Mouse (Mus musculus) kidney, embryonic 14.5 days (tissue): Measurements from ENCODE around the gene Trim17. TPM values are rescaled to one million over a fixed set of nuclear protein-coding genes. Genes with fewer than 3 reads are reported as not detected.
A peak's percentile ranks its signal among the peaks of the same experiment; 100 is the strongest.

Source experiments
- ATAC-seq: fragments of 200-750 bp; cut with Nextera tagmentation; 2 replicates; pipeline ENCODE4 v1.8.0; 2017; ENCODE audit warnings: moderate number of reproducible peaks, mild to moderate bottlenecking, moderate TSS enrichment, moderate library complexity; ENCODE audit not compliant: low FRiP score, low TSS enrichment
- H3K27ac ChIP-seq: fragments of 300-500 bp; sonication (generic); 2 replicates; pipeline ENCODE4 v1.5.1; 2014; ENCODE audit warnings: low read depth, mild to moderate bottlenecking, low read length, moderate library complexity, mixed read lengths
- H3K27me3 ChIP-seq: fragments of 300-500 bp; sonication (generic); 2 replicates; pipeline ENCODE4 v1.6.1; 2014; ENCODE audit warnings: mild to moderate bottlenecking, low read length; ENCODE audit not compliant: control insufficient read depth, insufficient read depth
- H3K36me3 ChIP-seq: fragments of 300-500 bp; sonication (generic); 2 replicates; pipeline ENCODE4 v1.6.1; 2014; ENCODE audit warnings: low read length, mixed read lengths; ENCODE audit not compliant: control insufficient read depth, insufficient read depth
- H3K4me1 ChIP-seq: fragments of 300-500 bp; sonication (generic); 2 replicates; pipeline ENCODE4 v1.6.1; 2014; ENCODE audit warnings: low read length, mixed read lengths; ENCODE audit not compliant: control insufficient read depth, insufficient read depth
- H3K4me2 ChIP-seq: fragments of 300-500 bp; sonication (generic); replicated peaks from 2 replicates; pipeline ENCODE4 v1.6.1; 2014; ENCODE audit warnings: low read depth, mild to moderate bottlenecking, low read length
- H3K4me3 ChIP-seq: fragments of 300-500 bp; sonication (generic); 2 replicates; pipeline ENCODE4 v1.5.1; 2014; ENCODE audit warnings: mild to moderate bottlenecking, low read length
- H3K9ac ChIP-seq: fragments of 300-500 bp; sonication (generic); 2 replicates; pipeline ENCODE4 v1.6.1; 2014; ENCODE audit warnings: low read depth, mild to moderate bottlenecking, low read length, moderate library complexity
- H3K9me3 ChIP-seq: fragments of 300-500 bp; sonication (generic); 2 replicates; pipeline ENCODE4 v1.6.1; 2016; ENCODE audit warnings: low read length; ENCODE audit not compliant: control insufficient read depth
- WGBS: fragments of 180-500 bp; shearing (Covaris S2); extraction: QIAGEN DNeasy Blood & Tissue Kit; methylation state at CpG from one replicate; pipeline ENCODE4 v1.1.7; 2014; 5-methylcytosine and 5-hydroxymethylcytosine counted together
- polyA plus RNA-seq: library from polyadenylated mRNA; unstranded; fragments of >200 nt; fragmentation: Nextera tagmentation; extraction: Ambion mirVana; gene quantifications from 2 replicates; pipeline ENCODE4 v1.2.1, GENCODE M21; 2014

Trim17 gene
- polyA plus RNA-seq, 1 experiment from 2014 or later: 0.65 TPM

DNA sequence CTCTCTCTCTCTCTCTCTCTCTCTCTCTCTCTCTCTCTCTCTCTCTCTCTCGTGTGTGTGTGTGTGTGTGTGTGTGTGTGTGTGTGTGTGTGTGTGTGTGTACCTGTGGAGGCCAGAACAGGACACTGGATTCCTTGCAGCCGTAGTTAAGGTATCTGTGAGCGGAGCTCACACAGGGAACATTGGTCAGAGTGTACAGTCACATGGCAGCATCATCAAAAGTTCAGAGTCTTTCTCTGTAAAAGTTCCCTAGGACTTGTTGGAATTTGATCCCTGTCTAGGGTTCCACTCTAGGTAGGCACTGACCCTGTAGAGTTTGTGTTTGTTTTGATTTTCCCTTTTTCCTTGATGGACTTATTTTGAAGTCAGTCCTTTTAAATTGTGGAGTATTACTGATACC lies 27.8 kb upstream of the Trim17 start:
- no peak for ATAC-seq
- no peak overlapping the region for H3K4me2 ChIP-seq
- H3K9me3 ChIP-seq: no peaks in the 10 kb centered on the region
- WGBS: 84% methylated on average over 2 of the region's 3 CpGs
- peaks cover 6% of the 10 kb centered on the region for H3K36me3 ChIP-seq
- no peak overlapping the region for H3K27ac ChIP-seq
- H3K4me1 ChIP-seq: no peaks in the 10 kb centered on the region
- H3K27me3 ChIP-seq: no peaks in the 10 kb centered on the region
- no peak overlapping the region for H3K4me3 ChIP-seq
- no peak overlapping the region for H3K9ac ChIP-seq

DNA sequence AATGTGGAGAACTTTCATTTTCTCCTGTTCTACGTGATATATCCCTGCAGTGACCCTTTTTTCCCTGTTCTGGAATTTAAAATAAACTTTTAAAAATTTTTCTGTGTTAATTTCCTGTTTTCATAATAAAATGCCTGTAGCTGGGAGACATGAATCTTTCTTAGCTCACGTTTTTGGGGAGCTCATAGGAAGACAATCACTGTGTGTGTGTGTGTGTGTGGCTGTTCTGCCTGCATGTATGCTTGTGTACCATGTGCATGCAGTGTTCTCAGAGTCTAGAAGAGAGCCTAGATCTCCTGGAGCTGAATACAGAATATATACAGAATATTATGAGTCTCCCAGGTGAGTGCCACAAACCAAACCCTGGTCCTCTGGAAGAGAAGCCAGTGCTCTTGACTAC lies 27.4 kb upstream of the Trim17 start:
- peaks cover 10% of the 10 kb centered on the region for H3K36me3 ChIP-seq
- no peak overlapping the region for H3K27ac ChIP-seq
- H3K4me1 ChIP-seq: no peaks in the 10 kb centered on the region
- H3K4me3 ChIP-seq: no peak overlapping the region
- H3K9me3 ChIP-seq: no peaks in the 10 kb centered on the region
- no peak overlapping the region for H3K9ac ChIP-seq
- H3K4me2 ChIP-seq: no peak overlapping the region
- no peaks in the 10 kb centered on the region for H3K27me3 ChIP-seq
- 74% methylated on average over 2 of the region's 2 CpGs for WGBS
- no peak for ATAC-seq

DNA sequence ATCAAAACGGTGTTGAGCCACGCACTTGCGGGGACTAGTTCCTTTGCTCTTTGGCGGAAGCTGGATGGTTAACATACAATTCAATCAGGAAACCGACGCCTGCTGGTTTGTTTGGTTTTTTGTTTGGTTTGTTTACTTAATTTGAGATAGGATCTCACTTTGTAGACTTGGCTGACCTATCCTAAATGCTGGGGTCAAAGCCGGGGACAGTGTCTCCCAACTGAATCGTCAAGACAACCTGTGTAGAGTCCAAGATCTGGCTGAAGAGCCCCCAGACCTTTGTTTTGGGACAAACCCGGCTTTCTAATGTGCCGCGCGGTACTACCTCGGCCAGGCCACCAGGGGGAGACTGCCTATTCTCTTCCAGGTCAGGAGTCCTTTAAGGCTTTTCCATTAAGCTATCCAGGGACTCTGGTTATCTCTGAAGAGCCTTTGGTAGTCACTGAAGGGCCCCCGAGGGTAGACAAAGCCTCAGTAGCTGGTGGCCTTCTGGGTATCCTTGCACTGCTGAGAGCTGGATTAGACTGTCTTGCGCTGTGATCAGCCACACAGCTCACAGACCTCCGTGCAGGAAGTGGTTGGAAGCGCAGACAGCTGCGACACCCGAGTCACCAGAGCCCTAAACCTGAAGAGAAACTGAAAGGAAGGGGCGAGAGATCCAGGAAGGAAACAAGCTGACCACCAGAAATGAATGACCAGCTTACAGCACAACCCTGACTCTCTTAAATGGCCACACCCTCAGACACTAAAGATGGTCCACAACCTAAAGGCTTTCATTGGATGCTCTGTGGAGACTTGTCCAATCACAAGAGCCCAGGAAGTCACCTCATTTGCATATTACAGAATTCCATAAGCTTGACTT lies 26.5 kb upstream of the Trim17 start:
- peak overlapping the region; percentile 12; the same call in 1 of the 2 replicates for H3K4me2 ChIP-seq
- no peaks in the 10 kb centered on the region for H3K4me1 ChIP-seq
- H3K9ac ChIP-seq: no peak overlapping the region
- peak overlapping the region; percentile 2; the same call in 1 of the 2 replicates for H3K4me3 ChIP-seq
- no peaks in the 10 kb centered on the region for H3K9me3 ChIP-seq
- ATAC-seq: peak; percentile 48; the same call in 1 of the 2 replicates
- no peaks in the 10 kb centered on the region for H3K27me3 ChIP-seq
- H3K27ac ChIP-seq: no peak overlapping the region
- peaks cover 20% of the 10 kb centered on the region for H3K36me3 ChIP-seq
- WGBS: 34% methylated on average over 20 of the region's 20 CpGs

DNA sequence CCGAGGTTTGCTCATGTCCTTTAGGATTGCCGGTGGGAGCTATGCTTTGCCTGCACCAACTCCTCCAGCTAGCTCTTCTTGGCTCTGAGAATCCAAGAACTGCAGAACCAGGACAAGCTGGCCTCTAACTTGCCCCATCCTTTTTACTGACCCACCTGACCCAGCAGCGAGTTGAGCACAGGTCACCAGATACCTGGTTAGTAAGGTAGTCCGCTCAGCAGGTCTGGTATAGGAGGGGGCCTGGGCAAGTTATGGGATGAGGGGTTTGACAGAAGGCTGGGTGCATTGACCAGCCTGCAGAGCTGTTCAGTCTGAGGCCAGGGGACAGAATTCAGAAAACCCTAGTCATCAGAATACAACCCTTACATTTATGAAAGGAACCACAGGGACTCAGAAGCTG lies 25.4 kb upstream of the Trim17 start:
- Histone ChIP-seq H3K4me2 (no peak overlapping the region), H3K9me3 (no peaks in the 10 kb centered on the region), H3K4me1 (no peaks in the 10 kb centered on the region), H3K4me3 (no peak overlapping the region), H3K27ac (no peak overlapping the region), H3K36me3 (peaks cover 30% of the 10 kb centered on the region), H3K27me3 (no peaks in the 10 kb centered on the region), H3K9ac (no peak overlapping the region)
- no peak for ATAC-seq
- WGBS: 90% methylated on average over 4 of the region's 4 CpGs

DNA sequence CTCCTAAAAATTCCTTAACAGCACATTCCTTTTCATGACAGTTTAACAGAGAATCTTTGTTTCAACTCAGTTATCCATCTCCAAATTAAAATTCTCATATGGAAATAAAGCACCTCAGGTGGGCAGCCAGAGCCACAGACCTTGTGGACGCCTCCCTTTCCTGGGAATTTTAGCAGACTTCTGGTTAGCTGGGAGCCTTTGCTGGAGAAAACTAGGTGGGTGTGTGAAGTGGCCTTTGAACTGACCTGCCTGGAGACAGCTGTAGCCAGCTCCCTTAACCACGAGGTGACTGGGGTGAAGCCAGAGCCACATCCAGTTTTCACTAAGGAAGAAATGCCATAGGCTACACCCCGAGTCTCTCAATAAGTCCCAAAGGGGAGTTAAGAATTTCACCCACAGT lies 24.8 kb upstream of the Trim17 start:
- H3K9me3 ChIP-seq: no peaks in the 10 kb centered on the region
- peaks cover 36% of the 10 kb centered on the region for H3K36me3 ChIP-seq
- no peaks in the 10 kb centered on the region for H3K4me1 ChIP-seq
- no peak overlapping the region for H3K4me3 ChIP-seq
- WGBS: 33% methylated on average over 3 of the region's 3 CpGs
- no peak overlapping the region for H3K9ac ChIP-seq
- no peak overlapping the region for H3K27ac ChIP-seq
- H3K27me3 ChIP-seq: no peaks in the 10 kb centered on the region
- ATAC-seq: no peak
- H3K4me2 ChIP-seq: no peak overlapping the region

DNA sequence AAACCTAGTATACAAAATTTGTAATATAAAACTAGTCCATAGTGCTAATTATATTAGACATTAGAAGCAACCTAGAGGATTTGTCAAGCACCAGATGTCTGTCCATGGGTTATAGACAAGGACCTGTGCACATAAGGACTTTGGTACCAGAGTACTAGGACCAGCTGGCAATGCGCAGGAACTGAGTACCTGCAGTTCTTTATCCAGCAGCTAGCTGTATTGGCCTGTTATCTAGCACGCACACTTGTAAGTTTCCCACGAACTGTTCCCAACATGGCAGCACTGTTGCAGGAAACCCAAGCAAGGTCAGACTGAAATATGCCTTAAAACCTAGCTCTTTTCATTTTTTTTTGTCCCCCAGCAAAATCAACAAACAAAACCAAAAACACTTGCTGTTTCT lies 24.2 kb upstream of the Trim17 start:
- ATAC-seq: no peak
- Histone ChIP-seq H3K9ac (no peak overlapping the region), H3K27ac (no peak overlapping the region), H3K4me1 (no peaks in the 10 kb centered on the region), H3K36me3 (peaks cover 36% of the 10 kb centered on the region), H3K27me3 (no peaks in the 10 kb centered on the region), H3K9me3 (no peaks in the 10 kb centered on the region), H3K4me3 (no peak overlapping the region), H3K4me2 (no peak overlapping the region)
- 93% methylated on average over 3 of the region's 3 CpGs for WGBS

DNA sequence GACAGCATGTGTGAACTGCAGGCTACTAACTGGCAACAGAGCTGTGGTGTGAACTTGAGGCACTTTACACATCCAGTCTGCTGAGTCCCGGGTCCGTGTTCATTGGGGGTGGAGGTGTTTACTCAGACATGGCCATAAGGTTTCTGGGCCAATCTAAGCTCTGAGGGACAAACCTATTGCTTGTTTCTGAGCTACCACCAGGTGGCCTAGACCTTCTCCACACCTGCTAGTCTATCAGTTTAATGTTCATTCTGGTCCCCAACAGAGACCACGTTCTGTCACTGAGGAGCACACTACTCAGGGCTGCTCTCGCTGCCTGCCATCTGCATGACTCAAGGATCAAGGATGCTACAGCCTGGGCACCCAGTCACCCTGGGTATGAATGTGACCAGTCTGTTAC lies 22.9 kb upstream of the Trim17 start:
- H3K4me2 ChIP-seq: no peak overlapping the region
- no peaks in the 10 kb centered on the region for H3K27me3 ChIP-seq
- 62% methylated on average over 4 of the region's 4 CpGs for WGBS
- H3K9me3 ChIP-seq: no peaks in the 10 kb centered on the region
- ATAC-seq: no peak
- H3K4me3 ChIP-seq: no peak overlapping the region
- no peak overlapping the region for H3K27ac ChIP-seq
- peaks cover 47% of the 10 kb centered on the region for H3K36me3 ChIP-seq
- H3K9ac ChIP-seq: no peak overlapping the region
- H3K4me1 ChIP-seq: no peaks in the 10 kb centered on the region

DNA sequence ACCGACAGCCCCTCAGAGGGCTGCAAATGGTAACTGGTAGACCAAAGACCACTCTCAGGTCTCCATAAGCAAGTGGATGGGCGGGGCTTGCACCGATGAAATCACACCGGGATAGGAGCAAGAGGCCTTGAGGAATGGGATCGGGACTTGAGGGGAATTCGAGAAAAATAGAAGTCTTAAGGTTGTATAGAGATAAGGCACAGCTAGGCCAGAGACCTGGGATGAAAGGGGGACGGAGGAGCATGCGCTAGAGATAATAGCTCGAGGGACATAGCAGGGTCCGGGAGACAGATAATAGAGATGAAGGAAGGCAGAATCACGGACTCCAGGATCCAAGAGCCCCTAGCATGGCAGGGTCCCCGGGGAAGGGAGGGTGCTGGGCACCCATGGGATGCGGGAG lies 16.6 kb upstream of the Trim17 start:
- peaks cover 8% of the 10 kb centered on the region; the same call in 1 of the 2 replicates for H3K4me1 ChIP-seq
- peaks cover 35% of the 10 kb centered on the region for H3K36me3 ChIP-seq
- peak overlapping the region; percentile 83 for H3K4me2 ChIP-seq
- WGBS: 0% methylated on average over 13 of the region's 13 CpGs
- peak; percentile 5; the same call in 1 of the 2 replicates for ATAC-seq
- H3K4me3 ChIP-seq: peak overlapping the region; percentile 98
- H3K9me3 ChIP-seq: no peaks in the 10 kb centered on the region
- no peaks in the 10 kb centered on the region for H3K27me3 ChIP-seq
- H3K27ac ChIP-seq: no peak overlapping the region
- H3K9ac ChIP-seq: peak overlapping the region; percentile 96

DNA sequence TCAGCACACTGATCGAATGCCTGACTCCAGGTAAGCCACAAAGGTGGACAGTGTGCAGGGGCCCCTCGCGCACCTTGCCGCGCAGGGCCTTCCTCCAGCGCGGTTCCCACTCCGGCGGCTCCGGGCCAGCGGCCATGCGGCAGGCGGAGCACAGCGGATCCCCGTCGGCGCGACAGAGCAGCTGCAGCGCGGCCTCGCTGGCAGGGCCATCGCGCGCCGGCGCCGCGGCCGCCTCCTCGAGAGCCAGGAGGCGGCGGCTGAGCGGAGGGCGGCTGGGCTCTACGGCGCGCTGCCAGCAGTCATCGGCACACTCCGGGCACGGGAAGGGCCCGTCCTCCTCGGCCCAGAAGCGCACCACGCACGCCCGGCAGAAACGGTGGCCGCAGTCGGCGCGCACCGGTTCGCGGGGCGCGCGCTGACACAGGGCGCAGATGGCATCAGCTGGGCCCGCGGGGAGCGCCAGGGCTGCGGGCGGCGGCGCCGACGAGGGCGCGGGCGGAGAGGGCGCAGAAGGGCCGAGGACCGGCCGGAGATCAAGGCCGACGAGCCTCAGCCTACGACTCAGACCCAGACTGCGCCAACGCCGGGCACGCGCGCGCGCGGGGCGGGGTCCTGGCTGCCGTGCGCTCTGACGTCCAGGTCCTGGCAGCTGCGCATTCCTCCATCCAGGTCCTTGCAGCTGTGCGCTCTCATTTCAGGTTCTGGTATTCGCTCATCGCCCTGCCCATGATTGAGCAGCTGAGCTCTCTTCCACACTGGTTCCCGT lies 16.0 kb upstream of the Trim17 start, which contains the start of gene Rnf187:
Gene Rnf187 (minus strand): TSS at position 595 of the 766 bp plus-strand sequence.
- Histone ChIP-seq H3K4me3 (peak within 1 kb of the TSS; percentile 98), H3K27ac (peak within 1 kb of the TSS; percentile 95), H3K4me2 (peak within 1 kb of the TSS; percentile 83), H3K9ac (peak within 1 kb of the TSS; percentile 96), H3K4me1 (peaks cover 9% of the 10 kb centered on the region; the same call in 1 of the 2 replicates), H3K36me3 (peaks cover 29% of the 10 kb centered on the region), H3K27me3 (no peaks in the 10 kb centered on the region), H3K9me3 (no peaks in the 10 kb centered on the region)
- WGBS: under 1% methylated on average over 87 of the region's 95 CpGs
- ATAC-seq: peak; percentile 97
